Mouse (Mus musculus): Measurements from ENCODE around the gene Ranbp3l.
A peak's percentile ranks its signal among the peaks of the same experiment; 100 is the strongest.

Ranbp3l gene

DNA sequence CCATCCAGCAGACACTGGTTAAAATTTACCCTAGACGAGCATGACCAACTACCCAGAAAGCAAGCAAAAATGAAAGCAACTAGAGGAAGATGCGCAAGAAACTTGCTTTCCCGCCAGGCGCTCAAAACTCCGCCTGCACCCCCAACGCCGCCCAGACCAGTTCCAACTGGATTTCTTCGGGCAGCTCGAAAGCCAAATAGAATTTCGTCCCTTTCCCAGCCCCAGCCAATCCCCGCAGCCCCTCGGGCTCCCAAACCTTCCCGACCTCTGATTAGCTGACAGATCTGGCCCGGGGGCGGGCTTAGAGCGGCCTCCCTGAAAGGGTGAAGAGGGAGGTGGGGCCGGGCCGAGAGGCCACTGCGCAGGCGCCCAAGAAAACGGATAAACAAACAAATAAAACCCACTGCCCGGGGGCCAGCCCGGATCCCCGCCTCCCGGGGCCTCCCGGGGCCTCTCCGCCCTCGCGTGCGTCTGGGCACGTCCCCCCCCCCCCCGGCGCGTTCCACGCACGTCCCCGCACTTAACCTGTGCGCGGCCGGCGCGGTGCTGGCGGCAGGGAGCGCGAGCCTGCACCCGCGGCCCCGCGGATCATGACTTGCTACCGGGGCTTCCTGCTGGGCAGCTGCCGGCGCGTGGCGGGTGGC, 103.3 kb downstream of the Ranbp3l start, which contains the start of gene Nadk2:
Nadk2 (plus strand) TSS at position 349 of the 644 bp plus-strand sequence.
- peak; percentile 96 for DNase-seq (ENCODE audit: low spot score in 2 of 2)

DNA sequence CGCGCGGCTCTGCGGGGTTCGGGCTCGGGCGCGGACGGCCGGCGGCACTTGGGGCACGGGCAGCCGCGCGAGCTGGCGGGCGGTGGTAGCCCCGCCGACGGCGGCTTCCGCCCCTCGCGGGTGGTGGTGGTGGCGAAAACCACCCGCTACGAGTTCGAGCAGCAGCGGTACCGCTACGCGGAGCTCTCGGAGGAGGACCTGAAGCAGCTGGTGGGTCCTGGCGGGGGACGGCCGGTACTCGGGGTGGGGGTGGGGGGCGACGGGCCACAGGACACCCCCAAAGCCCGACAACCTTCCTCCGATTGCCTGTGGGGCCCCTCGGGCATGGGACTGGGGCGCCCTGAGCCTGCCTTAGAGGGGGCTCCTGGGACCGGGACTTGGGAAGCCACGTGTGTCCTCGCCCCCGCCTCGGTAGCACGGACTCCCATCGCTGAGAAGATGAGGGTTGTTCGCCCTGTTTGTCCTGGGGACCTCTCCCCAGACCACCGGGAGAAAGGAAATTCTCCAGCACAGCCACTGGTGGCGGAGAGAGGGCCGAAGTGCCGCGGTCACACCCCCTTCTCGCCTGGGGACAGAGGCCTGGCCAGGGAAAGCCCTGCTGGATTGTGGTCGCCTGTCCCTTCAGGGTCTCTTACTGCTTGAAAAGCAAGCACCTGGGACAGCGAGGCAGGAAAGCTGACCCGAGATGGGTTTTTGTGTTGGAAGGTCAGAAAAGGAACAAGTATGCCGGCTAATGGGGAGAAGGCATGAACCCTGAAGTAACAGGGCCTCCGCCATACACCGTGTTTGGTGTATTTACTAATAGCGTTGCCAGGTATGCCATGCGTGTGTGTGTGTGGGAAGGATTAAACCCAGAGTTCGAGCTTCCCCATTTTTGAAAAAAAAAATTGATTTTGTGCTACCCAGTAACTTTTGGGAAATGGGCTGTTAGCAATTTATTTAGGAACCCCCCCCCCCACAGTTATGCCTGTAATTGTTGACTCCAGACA, 104.1 kb downstream of the Ranbp3l start:
- DNase-seq (ENCODE audit: low spot score in 2 of 2), result peak; percentile 37 to 52

DNA sequence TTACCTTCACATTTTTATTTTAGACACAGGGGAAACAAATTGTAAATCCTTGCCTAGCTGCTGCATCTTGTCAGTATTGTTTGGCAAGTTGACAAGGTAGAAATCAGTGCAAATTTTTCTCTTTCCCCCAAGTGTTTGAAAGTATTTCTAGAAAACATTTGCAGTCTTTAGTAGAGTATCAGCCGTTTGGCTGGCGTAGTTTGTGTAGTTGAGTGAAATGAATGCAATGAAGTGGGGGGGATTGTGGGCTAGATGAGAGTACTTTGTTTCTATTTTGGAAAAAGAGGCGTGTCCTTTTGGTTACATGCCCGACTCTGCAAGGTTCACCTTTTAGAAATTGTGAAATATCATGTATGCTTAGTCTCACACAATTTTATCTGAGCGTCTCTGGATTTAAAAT, 104.9 kb downstream of the Ranbp3l start:
- DNase-seq (ENCODE audit: low spot score in 2 of 2), result no peak

- no peak for DNase-seq (ENCODE audit: low spot score in 2 of 2)
These were observed 105.4 kb downstream of the Ranbp3l start for GRCm38 (mm10) chr15:9073067-9073608.

- no peak for DNase-seq (ENCODE audit: low spot score in 2 of 2)
These were observed 105.9 kb downstream of the Ranbp3l start for GRCm38 (mm10) chr15:9073684-9074083.

DNA sequence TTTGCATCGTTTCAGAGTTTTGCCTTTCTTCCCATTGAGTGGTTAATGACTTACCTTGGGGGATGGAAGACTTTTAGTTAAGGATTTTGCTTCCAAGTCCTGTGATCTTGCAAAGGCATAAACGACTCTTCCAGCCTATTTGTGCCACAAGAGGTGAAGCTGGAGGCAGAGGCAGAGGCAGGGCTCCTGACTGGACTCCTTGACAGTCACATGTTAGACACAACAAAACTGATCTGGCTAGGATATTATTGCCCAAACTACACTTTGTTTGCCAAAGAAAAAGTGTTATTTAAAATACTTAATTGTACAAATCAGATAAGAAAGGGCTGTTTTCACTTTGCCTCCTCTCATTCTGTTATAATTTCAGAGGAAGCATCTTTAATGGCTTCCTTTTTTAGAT, 106.4 kb downstream of the Ranbp3l start:
- DNase-seq (ENCODE audit: low spot score in 2 of 2), result no peak

- peak; percentile 40 to 63 for DNase-seq (ENCODE audit: low spot score in 2 of 2)
These were observed 106.9 kb downstream of the Ranbp3l start for GRCm38 (mm10) chr15:9074671-9075070.

DNA sequence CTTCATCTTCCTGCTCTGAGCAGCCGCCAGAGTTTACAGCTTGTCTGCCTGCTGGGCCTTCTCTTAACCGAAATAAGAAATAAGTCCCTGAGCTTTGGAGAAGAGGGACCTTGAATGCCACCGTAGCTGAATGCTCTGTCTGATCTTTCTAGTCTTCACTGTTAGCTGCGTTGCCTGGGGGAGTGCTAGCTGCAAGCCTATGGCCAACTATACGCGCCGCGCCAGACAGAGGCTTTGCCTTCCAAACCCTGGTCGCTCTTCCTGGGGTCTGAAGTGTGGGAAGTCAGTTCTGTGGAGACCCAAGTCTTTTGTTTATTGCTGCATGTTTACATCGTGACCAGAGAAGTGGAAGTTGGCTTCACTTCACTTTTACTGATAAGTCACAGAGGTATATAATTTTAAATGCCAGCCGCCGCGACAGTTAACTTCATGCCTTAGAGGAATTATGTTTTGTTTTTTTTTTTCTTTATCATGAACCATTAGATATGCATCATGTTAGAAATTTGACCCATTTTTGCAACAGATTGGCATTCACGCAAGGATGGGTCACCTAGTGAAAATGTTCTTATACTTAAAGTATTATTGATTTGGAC, 108.0 kb downstream of the Ranbp3l start:
- no peak for DNase-seq (ENCODE audit: low spot score in 2 of 2)

- no peak for DNase-seq (ENCODE audit: low spot score in 2 of 2)
These were observed 110.9 kb downstream of the Ranbp3l start for GRCm38 (mm10) chr15:9078481-9079300.

- DNase-seq (ENCODE audit: low spot score in 2 of 2), result no peak
These were observed 111.9 kb downstream of the Ranbp3l start for GRCm38 (mm10) chr15:9079626-9080025.

GRCm38 (mm10) chr15:9080206-9080605, 112.5 kb downstream of the Ranbp3l start:
- no peak for DNase-seq (ENCODE audit: low spot score in 2 of 2)

- DNase-seq (ENCODE audit: low spot score in 2 of 2), result no peak
These were observed 113.5 kb downstream of the Ranbp3l start for GRCm38 (mm10) chr15:9081294-9081693.

DNA sequence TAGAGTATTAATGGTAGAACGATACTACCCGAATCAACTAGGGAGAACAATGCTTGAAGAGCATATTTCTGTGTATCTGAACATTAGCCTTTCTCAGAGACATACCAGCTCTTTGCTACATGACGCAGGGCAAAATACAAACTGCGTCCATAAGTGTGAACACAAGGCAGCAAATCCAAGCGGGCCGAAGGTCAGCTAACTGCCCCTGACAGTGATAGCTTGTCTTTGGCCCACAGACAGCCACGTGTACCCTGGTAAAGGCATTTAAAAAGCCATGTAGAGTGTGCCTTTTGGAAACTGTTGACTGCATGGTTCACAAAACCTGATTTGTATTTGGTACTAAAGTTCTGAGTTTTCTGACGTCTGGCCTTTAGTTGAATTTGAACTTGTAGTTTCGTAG, 115.0 kb downstream of the Ranbp3l start:
- DNase-seq (ENCODE audit: low spot score in 2 of 2), result no peak

- DNase-seq (ENCODE audit: low spot score in 2 of 2), result no peak
These were observed 119.1 kb downstream of the Ranbp3l start for GRCm38 (mm10) chr15:9086813-9087212.

DNA sequence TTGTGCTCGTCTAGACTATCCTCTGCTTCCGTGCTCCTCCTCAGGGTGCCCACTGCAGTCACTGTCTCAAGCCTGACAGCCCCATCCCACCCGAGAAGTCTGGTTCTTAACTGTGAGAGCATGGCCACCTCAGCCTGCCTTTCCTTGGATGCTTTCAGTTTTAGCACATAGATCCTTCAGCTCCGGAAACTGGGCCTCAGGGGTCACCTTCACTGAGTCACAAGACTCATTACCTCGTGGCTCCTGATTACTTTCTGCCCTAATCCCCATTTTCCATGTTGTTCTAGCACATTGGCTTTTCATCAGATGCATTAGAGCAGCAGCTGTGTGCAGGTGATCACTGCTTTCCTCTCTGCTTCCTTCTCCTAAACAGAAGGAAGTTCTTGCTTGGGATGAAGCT, 119.7 kb downstream of the Ranbp3l start:
- no peak for DNase-seq (ENCODE audit: low spot score in 2 of 2)

DNA sequence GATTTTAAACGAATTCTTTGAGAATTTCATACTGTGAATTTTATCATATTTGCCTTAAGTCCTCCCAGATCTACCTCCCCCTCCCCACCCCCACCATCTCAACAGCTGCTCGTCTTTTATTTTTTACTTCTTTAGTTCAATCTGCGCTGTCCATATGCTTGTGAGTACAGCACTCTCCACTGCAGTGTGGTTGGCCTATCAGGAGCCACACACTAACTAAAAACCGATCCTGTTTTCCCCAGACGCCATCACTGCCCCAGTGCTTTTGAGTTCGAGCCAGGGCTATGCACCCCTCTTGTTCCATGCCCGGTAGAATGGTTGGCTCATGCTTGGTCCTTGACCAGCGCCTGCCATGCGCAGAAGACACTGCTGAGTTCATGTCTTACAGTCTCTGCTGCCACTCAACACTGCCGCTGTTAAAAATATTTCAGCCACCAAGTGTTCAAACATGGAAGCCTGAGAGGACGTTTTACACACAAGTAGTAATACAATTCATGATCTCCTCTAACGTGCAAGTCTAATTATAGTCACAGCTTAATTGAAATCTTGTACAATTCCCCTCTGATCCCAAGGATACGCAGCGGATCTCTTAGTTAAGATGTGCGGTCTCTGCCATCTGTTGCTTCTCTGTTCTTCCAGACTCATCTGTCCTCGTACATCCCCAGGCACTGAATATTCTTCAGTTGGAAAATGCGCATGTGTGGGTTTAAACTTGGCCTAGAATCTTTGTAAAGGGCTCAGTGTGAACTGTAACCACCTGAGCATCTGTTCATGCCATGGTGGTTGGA, 120.3 kb downstream of the Ranbp3l start:
- DNase-seq (ENCODE audit: low spot score in 2 of 2), result no peak

DNA sequence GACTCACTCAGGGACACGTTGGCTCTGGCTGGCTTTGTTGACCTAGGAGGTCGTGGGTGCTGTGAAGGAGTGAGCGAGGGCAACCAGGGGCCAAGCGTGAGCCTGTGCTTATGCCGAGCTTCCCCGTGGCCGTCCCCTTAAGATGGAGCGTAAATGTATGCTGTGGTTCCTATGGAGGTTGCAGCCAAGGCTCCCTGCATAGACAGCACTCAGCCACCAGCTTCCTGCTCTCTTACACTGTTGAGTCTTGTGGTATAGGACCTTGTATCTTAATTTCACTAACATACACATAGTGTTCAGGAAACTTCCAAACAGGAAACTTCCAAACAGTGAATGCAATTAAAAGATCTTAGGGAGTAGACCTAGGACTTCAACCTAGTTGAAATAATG, 120.9 kb downstream of the Ranbp3l start:
- DNase-seq (ENCODE audit: low spot score in 2 of 2), result no peak

GRCm38 (mm10) chr15:9089136-9089720, 121.5 kb downstream of the Ranbp3l start:
- no peak for DNase-seq (ENCODE audit: low spot score in 2 of 2)

DNA sequence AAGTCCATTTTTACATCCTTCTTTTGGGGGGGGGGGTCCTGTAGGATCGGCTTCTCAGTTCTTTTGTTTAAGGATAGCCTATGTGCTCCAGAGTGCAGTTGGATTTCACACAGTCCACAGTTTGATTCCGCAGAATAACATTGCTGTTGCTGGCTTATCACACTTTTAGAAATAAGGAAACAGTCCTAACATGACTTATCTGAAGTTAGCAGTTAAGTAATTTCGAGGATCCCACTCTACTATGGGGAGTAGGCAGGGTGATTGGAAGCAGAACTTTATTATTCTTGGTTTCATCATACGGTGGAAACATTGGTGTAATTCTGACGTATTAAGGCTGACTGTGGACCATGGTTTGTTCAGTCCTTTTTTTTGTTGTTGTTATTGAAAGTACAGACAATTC, 122.9 kb downstream of the Ranbp3l start:
- DNase-seq (ENCODE audit: low spot score in 2 of 2), result no peak

Data from spleen, postnatal 14 days (tissue).